Mouse (Mus musculus) spleen, postnatal 14 days (tissue): Measurements from ENCODE around the gene Cotl1.

Experiments used
- DNase-seq, 2 experiments: peaks; one replicate each; pipeline ENCODE4 v3.0.0; 2021 to 2022; ENCODE audit warnings: low spot score in 2 of 2

Cotl1 gene

DNA sequence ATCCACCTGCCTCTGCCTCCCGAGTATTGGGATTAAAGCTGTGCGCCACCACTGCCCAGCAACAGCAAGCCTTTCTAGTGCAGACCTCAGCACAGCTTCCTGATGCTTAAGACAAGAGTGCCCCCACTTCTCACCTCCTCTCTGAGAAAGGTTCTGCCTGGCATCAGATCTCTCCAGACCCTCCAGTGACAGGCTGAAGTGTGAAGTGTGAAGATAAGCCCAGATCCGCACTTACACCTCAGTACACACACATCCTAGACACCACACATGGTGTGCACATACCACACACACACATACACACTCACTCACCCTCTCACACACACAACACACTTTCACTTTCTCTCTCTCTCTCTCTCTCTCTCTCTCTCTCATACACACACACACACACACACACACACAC is 53.5 kb downstream of the Cotl1 start:
- DNase-seq: no peak

DNA sequence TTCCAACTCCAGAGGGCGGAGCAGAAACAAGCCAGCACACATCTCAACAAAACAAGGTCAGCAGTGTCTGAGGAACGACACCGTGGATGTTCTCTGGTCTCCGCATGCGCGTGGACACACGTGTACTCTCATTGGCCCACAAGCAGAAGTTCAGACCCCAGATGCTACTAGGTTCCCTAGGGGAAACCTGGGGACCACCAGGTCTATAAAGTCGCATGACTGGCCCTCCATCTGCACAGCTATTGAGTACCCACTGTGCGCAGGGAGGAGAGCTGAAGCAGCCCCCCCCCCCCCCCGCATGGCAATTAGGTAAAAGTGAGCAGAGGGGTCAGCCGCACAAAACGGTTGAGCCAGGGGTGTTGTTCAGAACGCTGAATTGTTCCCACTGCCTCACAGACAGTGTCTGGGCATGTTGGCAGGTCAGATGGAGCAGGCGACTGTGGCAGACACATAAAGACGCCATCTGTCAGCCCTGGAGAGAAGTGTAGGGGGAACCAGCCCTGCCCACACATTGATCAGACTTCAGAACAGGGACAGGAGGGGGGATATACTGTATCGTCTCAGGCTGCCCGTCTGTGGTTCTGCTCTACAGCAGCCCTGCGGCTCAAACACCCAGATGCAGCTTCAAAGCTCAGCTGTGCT is 54.5 kb downstream of the Cotl1 start:
- no peak for DNase-seq

DNA sequence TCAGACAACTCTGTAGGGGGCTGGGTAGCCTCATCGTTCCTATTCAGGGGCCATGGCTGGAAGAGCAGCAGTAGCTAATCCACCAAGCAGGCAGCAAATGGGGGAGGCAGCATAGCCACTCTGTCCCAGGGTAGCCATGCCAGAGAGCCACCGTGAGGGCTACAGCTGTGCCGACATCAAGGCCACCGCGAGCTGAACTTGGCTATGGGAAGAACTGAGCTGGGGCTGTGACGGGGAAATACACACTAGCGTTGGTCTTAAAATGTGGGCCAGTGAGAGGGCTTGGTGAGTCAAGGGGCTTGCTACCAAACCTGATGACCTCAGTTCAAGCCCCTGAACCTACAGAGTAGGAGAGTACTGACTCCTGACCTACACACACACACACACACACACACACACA is 55.7 kb downstream of the Cotl1 start:
- DNase-seq: no peak

- peak; percentile 45 to 51 for DNase-seq
Measured at GRCm38 (mm10) chr8:119784141-119784574, 56.2 kb downstream of the Cotl1 start.

- DNase-seq: no peak
Measured at GRCm38 (mm10) chr8:119783579-119783978, 56.8 kb downstream of the Cotl1 start.

GRCm38 (mm10) chr8:119782715-119783114 is 57.6 kb downstream of the Cotl1 start:
- DNase-seq: peak; percentile 56 to 77

GRCm38 (mm10) chr8:119781086-119781840 is 59.1 kb downstream of the Cotl1 start:
- DNase-seq: peak in 1 of 2 experiments; percentile 25

DNA sequence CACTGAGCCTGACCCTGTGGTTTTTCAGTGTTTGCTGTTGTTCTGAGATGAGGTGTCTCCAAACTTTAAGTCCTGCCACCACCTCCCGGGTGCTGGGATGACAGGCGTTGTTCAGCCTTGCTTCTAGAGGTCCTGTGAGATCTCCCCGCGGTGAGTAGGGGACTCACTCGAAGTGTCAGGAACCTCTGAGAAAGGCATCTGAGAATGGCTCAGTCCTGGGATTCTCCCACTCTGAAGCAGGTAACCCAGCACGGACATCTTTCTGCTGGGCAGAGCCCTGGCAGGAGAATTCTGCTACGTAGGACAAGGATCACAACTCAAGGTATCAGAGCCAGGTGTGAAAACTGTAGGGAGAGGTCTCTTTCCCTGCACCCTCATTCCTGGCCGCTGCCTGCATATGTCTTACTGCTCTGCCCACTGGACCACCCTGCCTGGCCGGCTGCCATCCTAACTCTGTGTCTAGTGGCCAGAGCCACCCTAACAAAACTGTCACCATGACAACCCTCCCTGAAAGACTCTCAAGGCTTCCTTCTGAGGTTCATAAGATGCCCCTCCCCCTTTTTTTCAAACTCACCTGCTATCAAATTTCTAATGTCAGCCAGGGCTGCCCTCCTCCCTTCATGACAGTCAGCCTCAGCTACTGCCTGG is 59.8 kb downstream of the Cotl1 start:
- DNase-seq: no peak

DNA sequence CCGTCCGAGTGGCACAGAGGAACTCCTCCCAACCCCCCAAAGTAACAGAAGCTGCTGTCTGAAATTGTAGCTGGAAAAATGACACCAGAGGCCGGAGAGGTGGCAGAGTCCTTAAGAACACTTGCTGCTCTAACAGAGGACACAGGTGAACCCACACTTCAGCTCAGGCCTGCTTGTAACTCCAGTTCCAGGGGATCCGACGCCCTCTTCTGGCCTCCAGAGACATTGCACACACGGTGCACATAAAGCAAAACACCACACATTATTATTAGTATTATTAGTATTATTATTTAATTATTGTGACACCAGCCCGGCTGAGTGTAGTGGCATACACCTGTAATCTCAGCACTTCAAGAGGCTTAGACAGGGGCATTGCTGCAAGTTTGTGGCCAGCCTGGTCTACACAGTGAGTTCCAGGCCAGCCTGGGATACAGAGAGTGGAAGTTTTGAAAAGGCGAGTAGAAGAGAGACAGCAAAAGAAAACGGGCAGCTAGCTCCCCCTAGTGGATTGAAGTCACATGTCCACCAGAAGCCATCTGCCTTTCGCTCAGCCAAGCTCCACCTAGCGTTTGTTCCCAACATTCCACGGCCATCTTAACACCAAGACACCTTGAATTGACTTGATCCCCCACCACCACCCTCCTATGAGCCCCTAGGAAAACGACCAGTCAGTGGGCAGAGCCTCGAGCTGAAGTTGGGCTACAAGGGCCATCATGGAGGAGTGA is 61.2 kb downstream of the Cotl1 start:
- DNase-seq: peak; percentile 51 to 74

DNA sequence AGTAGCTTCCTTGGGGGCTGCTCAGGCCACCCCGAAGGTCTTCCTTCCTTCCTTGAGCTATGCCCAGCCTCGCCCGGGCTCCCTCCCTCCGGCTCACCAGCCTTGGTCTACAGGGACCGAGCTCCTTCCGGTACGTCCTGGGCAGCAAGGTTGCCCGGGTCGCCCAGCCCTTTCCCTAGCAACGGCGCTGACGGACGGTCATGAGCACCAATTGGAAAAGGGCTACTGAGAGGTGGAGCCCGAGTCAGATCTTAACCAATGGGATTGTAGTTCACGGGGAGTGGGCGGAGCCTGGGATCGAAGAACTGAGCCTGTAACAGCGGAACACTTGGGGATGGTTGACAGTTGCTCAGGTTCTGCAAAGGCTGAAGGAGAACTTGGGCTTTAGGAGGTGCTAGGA is 62.1 kb downstream of the Cotl1 start, which contains the start of gene Tldc1:
Gene Tldc1 (minus strand): TSS at position 154 of the 400 bp plus-strand sequence.
- DNase-seq: peak; percentile 98 to 99

DNA sequence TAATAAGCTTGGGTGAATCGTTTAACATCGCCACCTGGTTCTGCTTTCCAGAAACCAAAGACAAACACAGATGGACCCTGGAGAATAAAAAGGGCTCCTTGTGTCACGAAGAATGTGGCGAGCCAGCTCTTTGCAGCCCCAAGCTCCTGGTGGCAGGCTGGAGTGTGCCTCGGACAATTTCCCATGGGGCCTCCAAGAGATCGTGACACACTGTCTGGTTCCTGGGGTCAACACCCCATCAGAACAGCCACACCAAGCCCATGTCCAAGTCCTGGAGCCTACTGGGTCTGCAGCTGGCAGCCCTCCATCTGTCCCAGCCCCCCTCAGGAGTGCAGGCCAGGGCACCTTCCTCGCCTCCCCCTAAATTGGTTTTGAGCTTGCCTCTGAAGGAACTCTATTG is 62.6 kb downstream of the Cotl1 start:
- DNase-seq: no peak

DNA sequence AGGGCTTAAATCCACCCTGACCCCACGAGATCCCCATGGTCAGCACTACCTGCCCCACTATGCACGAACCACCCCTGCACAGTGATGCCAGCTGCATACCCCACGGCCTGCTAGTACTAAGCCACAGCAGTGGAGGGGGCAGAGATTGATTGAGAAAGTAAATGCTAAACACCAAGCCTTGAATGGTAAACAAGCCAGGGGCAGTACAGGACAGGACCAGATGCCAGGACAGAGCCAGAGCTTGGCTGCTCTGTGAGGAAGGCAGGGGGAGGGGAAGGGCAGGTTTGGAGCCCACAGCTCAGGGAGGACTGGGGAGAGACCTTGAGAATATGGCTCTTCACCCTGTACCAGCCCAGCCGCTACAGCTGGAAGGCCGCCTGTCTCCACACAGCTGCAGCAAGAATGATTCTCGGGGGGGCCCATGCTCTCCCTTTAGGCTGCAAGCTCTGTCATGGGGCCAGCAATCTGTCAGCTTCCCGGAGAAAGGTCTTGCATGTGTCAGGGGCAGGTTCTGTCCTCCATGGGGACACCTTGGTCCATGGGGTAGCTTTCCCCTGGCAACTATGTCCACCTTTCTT is 63.6 kb downstream of the Cotl1 start:
- no peak for DNase-seq

DNA sequence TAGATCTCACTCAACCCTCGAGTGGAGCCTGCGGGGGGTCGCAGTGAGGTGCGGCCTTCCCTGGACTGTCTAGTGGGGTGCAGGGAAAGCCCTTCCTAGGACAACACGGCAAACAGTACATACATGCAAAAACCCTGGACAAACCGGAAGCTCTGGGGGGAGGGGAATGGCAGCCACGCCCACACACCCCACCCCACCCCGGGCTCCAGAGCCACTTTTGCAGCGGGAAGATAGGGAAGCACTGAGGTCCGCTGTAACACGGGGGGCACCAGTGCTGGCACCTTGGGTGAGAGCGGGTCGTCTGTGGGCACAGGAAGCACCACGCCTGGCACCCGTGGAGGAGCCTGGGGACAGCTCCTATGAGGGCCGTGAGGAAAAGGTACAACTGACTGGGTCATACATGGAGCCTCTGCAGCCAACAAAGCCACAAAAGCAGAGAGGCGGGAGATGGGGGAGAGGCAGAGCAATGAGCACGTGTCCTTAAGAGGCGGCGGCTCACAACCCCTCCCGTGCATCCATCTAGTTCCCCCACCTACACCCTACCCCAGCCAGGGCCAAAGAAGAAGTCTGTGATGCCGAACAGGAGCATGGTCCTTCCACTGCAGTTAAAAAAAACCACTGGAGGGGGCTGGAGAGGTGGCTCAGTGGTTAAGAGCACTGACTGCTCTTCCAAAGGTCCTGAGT is 74.4 kb downstream of the Cotl1 start:
- no peak for DNase-seq

DNA sequence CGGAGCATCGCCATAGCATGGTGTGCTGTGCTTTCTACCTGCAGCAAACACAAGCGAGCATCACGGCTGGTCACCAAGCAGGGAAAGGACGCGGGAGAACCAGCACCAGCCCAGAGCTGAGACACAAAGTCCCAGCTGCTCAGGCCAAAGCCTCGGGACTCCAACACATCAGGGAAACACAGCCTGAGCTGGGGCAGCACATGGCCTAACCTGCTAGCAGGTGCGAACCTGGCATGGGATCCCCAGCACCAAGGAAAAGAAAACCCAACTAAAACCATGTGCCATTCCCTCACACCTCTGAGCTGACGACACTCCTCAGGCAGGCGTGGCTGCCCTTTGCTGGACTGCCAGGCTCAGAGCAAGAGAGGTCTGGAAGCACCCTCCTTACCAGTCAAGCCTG is 75.0 kb downstream of the Cotl1 start:
- DNase-seq: no peak

- DNase-seq: no peak
Measured at GRCm38 (mm10) chr8:119762226-119763220, 77.8 kb downstream of the Cotl1 start.

- no peak for DNase-seq
Measured at GRCm38 (mm10) chr8:119761692-119762091, 78.7 kb downstream of the Cotl1 start.
